Mouse (Mus musculus) olfactory bulb, adult 2 months (tissue): ENCODE measurements around the gene Myh4.

Experiments
- CTCF ChIP-seq: fragments of 200-500 bp; IDR thresholded peaks from 2 replicates; pipeline ENCODE4 v1.5.1; 2012; ENCODE audit warnings: low read depth, mild to moderate bottlenecking, low read length, moderate library complexity; ENCODE audit not compliant: insufficient read depth
- POLR2A ChIP-seq: fragments of 200-500 bp; IDR thresholded peaks from 2 replicates; pipeline ENCODE4 v1.6.1; 2012; ENCODE audit warnings: mild to moderate bottlenecking, low read depth, low read length, moderate library complexity; ENCODE audit not compliant: insufficient read depth

DNA sequence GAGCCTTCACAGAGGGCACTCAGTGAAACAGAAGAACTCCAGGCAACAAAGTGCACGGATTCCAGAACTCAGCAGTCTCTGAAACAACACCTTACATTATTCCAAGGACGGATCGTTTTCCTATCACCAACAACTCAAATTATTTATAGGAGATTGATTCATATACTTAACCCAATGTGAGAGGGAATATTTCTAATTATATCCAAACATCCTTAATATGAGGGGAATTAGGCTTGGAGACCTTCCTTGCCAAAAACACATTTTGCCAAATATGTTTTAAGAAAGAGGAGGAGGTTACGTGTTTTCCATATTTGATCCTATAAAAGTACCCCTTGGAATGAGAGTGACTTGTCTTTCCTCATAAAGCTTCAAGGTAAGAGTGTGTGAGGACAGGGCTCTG, 38.1 kb upstream of the Myh4 start, which contains the start of gene Myh1:
- TF ChIP-seq CTCF: no peak
- no peak for TF ChIP-seq POLR2A
